Mouse (Mus musculus) heart, adult 2 months (tissue): ENCODE measurements around the gene Tsen34.

Experiments used
- CTCF ChIP-seq: fragments of 200-600 bp; IDR thresholded peaks from 2 replicates; pipeline ENCODE4 v1.8.1; 2022; ENCODE audit warnings: antibody characterized with exemption, mild to moderate bottlenecking, moderate library complexity
- EP300 ChIP-seq: fragments of 200-500 bp; IDR thresholded peaks from 2 replicates; pipeline ENCODE4 v1.6.1; 2011; ENCODE audit warnings: low read depth, low read length, control low read depth; ENCODE audit not compliant: insufficient read depth
- POLR2A ChIP-seq: fragments of 200-500 bp; IDR thresholded peaks from 2 replicates; pipeline ENCODE4 v1.6.1; 2011; ENCODE audit warnings: mild to moderate bottlenecking, low read depth, low read length, control low read depth; ENCODE audit not compliant: insufficient read depth

DNA sequence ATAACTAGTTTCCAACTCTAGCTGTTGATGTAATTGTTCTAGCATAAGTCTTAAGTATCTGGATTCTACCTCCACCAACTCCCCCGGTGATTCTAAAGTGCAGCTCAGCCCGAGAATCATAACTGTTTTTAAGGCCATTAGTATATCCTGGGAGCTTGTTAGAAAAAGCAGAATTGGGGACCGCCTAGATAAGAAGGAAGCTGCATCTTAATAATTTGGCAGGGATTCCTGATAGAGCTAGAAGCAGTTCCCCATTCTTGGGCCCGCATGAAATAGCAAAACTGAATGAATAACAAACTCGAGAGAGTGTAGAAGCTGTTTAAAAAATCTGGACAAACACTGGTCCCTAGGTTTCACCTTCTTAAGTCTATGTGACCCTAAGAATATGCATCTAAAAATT is 49.3 kb upstream of the Tsen34 start:
- no peak for TF ChIP-seq CTCF
- TF ChIP-seq POLR2A = no peak
- no peak for TF ChIP-seq EP300
